Mouse (Mus musculus) MEL (cell line): ENCODE results near the gene Krtdap. TPM values are rescaled to one million over a fixed set of nuclear protein-coding genes. Genes with fewer than 3 reads are reported as not detected.
A peak's percentile ranks its signal among the peaks of the same experiment; 100 is the strongest.

ENCODE experiments used
- DNase-seq: peaks from one replicate; pipeline ENCODE4 v3.0.0; 2011; ENCODE audit warnings: low read depth, low spot score
- H3K27ac ChIP-seq: 2 replicates; pipeline ENCODE4 v1.5.1; 2012; ENCODE audit warnings: low read depth, mild to moderate bottlenecking, control low read depth, low read length, moderate library complexity; ENCODE audit not compliant: control insufficient read depth
- H3K27me3 ChIP-seq, 2 experiments: fragments of 150-350 bp in 1 of 2; sonication (generic) in 1 of 2; 2 replicates each; pipeline ENCODE4 v1.6.1; 2012; ENCODE audit warnings: low read length in 2 of 2, mild to moderate bottlenecking in 2 of 2, improper control_type of control experiment in 1 of 2, moderate library complexity in 1 of 2; ENCODE audit not compliant: insufficient read depth in 2 of 2, control insufficient read depth in 1 of 2
- H3K36me3 ChIP-seq, 2 experiments: 2 replicates each; pipeline ENCODE4 v1.6.1; 2012 to 2014; ENCODE audit warnings: low read length in 2 of 2, improper control_type of control experiment in 1 of 2, inconsistent platforms in 1 of 2, mild to moderate bottlenecking in 1 of 2; ENCODE audit not compliant: insufficient read depth in 2 of 2, control insufficient read depth in 1 of 2
- H3K4me1 ChIP-seq, 2 experiments: fragments of 150-350 bp in 1 of 2; sonication (generic) in 1 of 2; 2 replicates each; pipeline ENCODE4 v1.6.1; 2012; ENCODE audit warnings: low read length in 2 of 2, improper control_type of control experiment in 1 of 2, mild to moderate bottlenecking in 1 of 2; ENCODE audit not compliant: insufficient read depth in 2 of 2, control insufficient read depth in 1 of 2
- H3K4me3 ChIP-seq, 2 experiments: fragments of 150-350 bp in 1 of 2; sonication (generic) in 1 of 2; 2 replicates each; pipeline ENCODE4 v1.5.1; 2012; ENCODE audit warnings: low read depth in 2 of 2, low read length in 2 of 2, mild to moderate bottlenecking in 2 of 2, moderate library complexity in 2 of 2, control low read depth in 1 of 2, improper control_type of control experiment in 1 of 2; ENCODE audit not compliant: control insufficient read depth in 1 of 2, insufficient read depth in 1 of 2
- H3K79me2 ChIP-seq: 2 replicates; pipeline ENCODE4 v1.6.1; 2012; ENCODE audit warnings: mild to moderate bottlenecking, low read length, moderate library complexity; ENCODE audit not compliant: control insufficient read depth, poor library complexity, insufficient read depth
- H3K9ac ChIP-seq: 2 replicates; pipeline ENCODE4 v1.6.1; 2012; ENCODE audit warnings: low read depth, mild to moderate bottlenecking, control low read depth, low read length, moderate library complexity; ENCODE audit not compliant: control insufficient read depth, poor library complexity, severe bottlenecking
- H3K9me3 ChIP-seq: fragments of 150-350 bp; sonication (generic); replicated peaks from 2 replicates; pipeline ENCODE4 v1.6.1; 2012; ENCODE audit warnings: mild to moderate bottlenecking, low read length, improper control_type of control experiment, moderate library complexity; ENCODE audit not compliant: insufficient read depth
- CTCF ChIP-seq, 3 experiments: IDR thresholded peaks in 2 of 3; conservative IDR thresholded peaks in 1 of 3; 2 replicates each; pipeline ENCODE4 v1.5.1; 2011 to 2012; ENCODE audit warnings: low read length in 3 of 3, low read depth in 2 of 3, mild to moderate bottlenecking in 2 of 3, improper control_type of control experiment in 1 of 3, inconsistent platforms in 1 of 3, mixed read lengths in 1 of 3, moderate library complexity in 1 of 3; ENCODE audit not compliant: control insufficient read depth in 1 of 3, insufficient read depth in 1 of 3, poor library complexity in 1 of 3, severe bottlenecking in 1 of 3
- ELF1 ChIP-seq: IDR thresholded peaks from 2 replicates; pipeline ENCODE4 v1.6.1; 2014; ENCODE audit warnings: low read depth, mild to moderate bottlenecking, inconsistent platforms, low read length, improper control_type of control experiment, moderate library complexity
- EP300 ChIP-seq, 2 experiments: IDR thresholded peaks; 2 replicates each; pipeline ENCODE4 v1.6.1; 2011; ENCODE audit warnings: improper control_type of control experiment in 2 of 2, low read length in 2 of 2, low read depth in 1 of 2, mild to moderate bottlenecking in 1 of 2
- GABPA ChIP-seq: IDR thresholded peaks from 2 replicates; pipeline ENCODE4 v1.6.1; 2012; ENCODE audit warnings: low read depth, mild to moderate bottlenecking, inconsistent platforms, low read length, improper control_type of control experiment, moderate library complexity
- GATA1 ChIP-seq: IDR thresholded peaks from 2 replicates; pipeline ENCODE4 v1.6.1; 2011; ENCODE audit warnings: low read depth, low read length, improper control_type of control experiment
- MEF2A ChIP-seq: IDR thresholded peaks from 2 replicates; pipeline ENCODE4 v1.6.1; 2014; ENCODE audit warnings: low read depth, mild to moderate bottlenecking, inconsistent platforms, low read length, improper control_type of control experiment; ENCODE audit not compliant: poor library complexity, insufficient replicate concordance, severe bottlenecking; ENCODE audit errors: extremely low read depth
- MYB ChIP-seq: IDR thresholded peaks from 2 replicates; pipeline ENCODE4 v1.6.1; 2011; ENCODE audit warnings: mild to moderate bottlenecking, low read depth, low read length, improper control_type of control experiment
- MYC ChIP-seq: IDR thresholded peaks from 2 replicates; pipeline ENCODE4 v1.6.1; 2011; ENCODE audit warnings: low read depth, mild to moderate bottlenecking, low read length, improper control_type of control experiment, moderate library complexity
- TAL1 ChIP-seq: IDR thresholded peaks from 2 replicates; pipeline ENCODE4 v1.6.1; 2012; ENCODE audit warnings: mild to moderate bottlenecking, inconsistent platforms, low read length, moderate library complexity, mixed read lengths
- TCF12 ChIP-seq: IDR thresholded peaks from 2 replicates; pipeline ENCODE4 v1.6.1; 2014; ENCODE audit warnings: low read depth, mild to moderate bottlenecking, inconsistent platforms, low read length, improper control_type of control experiment, moderate library complexity
- USF1 ChIP-seq: IDR thresholded peaks from 2 replicates; pipeline ENCODE4 v1.6.1; 2014; ENCODE audit warnings: low read depth, mild to moderate bottlenecking, inconsistent platforms, low read length, improper control_type of control experiment, moderate library complexity
- USF2 ChIP-seq, 2 experiments: IDR thresholded peaks; 2 replicates each; pipeline ENCODE4 v1.6.1; 2011 to 2012; ENCODE audit warnings: improper control_type of control experiment in 2 of 2, low read length in 2 of 2, borderline replicate concordance in 1 of 2, inconsistent platforms in 1 of 2, low read depth in 1 of 2, mild to moderate bottlenecking in 1 of 2; ENCODE audit not compliant: insufficient read depth in 1 of 2
- ZC3H11A ChIP-seq: IDR thresholded peaks from 2 replicates; pipeline ENCODE4 v1.6.1; 2012; ENCODE audit warnings: low read depth, mild to moderate bottlenecking, inconsistent platforms, low read length, improper control_type of control experiment
- ZMIZ1 ChIP-seq: IDR thresholded peaks from 2 replicates; pipeline ENCODE4 v1.6.1; 2012; ENCODE audit warnings: low read depth, mild to moderate bottlenecking, inconsistent platforms, low read length, improper control_type of control experiment, moderate library complexity
- ZNF384 ChIP-seq: IDR thresholded peaks from 2 replicates; pipeline ENCODE4 v1.6.1; 2012; ENCODE audit warnings: low read depth, mild to moderate bottlenecking, inconsistent platforms, low read length, improper control_type of control experiment
- polyA plus RNA-seq, 2 experiments: library from polyadenylated mRNA; stranded (reverse) in 1 of 2; unstranded in 1 of 2; fragments of >175 nt in 1 of 2; fragments of >200 nt in 1 of 2; gene quantifications; 2 replicates each; pipeline versions ENCODE4 v1.2.1 to v1.2.4; 2012; ENCODE audit warnings: low replicate concordance in 2 of 2, low read depth in 1 of 2; ENCODE audit not compliant: insufficient read length in 2 of 2, insufficient read depth in 1 of 2, missing spikeins in 1 of 2
- total RNA-seq: library from RNA; depleted of rRNA; stranded (reverse); fragments of 300-350 nt; gene quantifications from 2 replicates; pipeline ENCODE4 v1.2.3, GENCODE M21; 2012

The Krtdap gene
- total and polyA plus RNA-seq, 3 experiments, result not detected

GRCm38 (mm10) chr7:30791921-30792320, 4.2 kb downstream of the Krtdap start:
- TF ChIP-seq MEF2A, result no peak
- no peak for TF ChIP-seq TCF12
- Histone ChIP-seq H3K27me3 (peaks cover 0 to 6% of the 10 kb centered on the region in 2 experiments; a peak in 2 of 4 replicates), H3K79me2 (no peaks in the 10 kb centered on the region), H3K9ac (no peak overlapping the region), H3K4me3 (no peak overlapping the region), H3K27ac (no peak overlapping the region), H3K9me3 (no peaks in the 10 kb centered on the region), H3K36me3 (no peaks in the 10 kb centered on the region), H3K4me1 (no peaks in the 10 kb centered on the region)
- no peak for DNase-seq

- Histone ChIP-seq H3K9me3 (no peaks in the 10 kb centered on the region), H3K4me3 (no peak overlapping the region), H3K79me2 (no peaks in the 10 kb centered on the region), H3K9ac (no peak overlapping the region), H3K4me1 (no peaks in the 10 kb centered on the region), H3K27me3 (peaks cover 0 to 6% of the 10 kb centered on the region in 2 experiments; a peak in 2 of 4 replicates), H3K36me3 (no peaks in the 10 kb centered on the region), H3K27ac (no peak overlapping the region)
- DNase-seq, result peak; percentile 36
- TF ChIP-seq GABPA (no peak), USF2 (IDR thresholded peaks at IDR 0.05; ENCODE audit: borderline replicate concordance in 1 of 2, insufficient read depth in 1 of 2, low read depth in 1 of 2, low read length in 2 of 2) (no peak), MYB (no peak), CTCF (IDR thresholded peaks at IDR 0.05 in 2 of 3, conservative IDR thresholded peaks at IDR 0.05 in 1 of 3; ENCODE audit: control insufficient read depth in 1 of 3, insufficient read depth in 1 of 3, low read depth in 2 of 3, low read length in 3 of 3, poor library complexity in 1 of 3, severe bottlenecking in 1 of 3) (no peak), TAL1 (no peak), ZMIZ1 (no peak)
These were observed 7.2 kb downstream of the Krtdap start for GRCm38 (mm10) chr7:30794921-30795320.

GRCm38 (mm10) chr7:30796790-30797189, 9.1 kb downstream of the Krtdap start:
- no peaks in the 10 kb centered on the region for H3K79me2 ChIP-seq
- no peak overlapping the region for H3K27ac ChIP-seq
- H3K9ac ChIP-seq, result no peak overlapping the region
- TF ChIP-seq USF1 (no peak), ZNF384 (no peak), GATA1 (no peak), ZC3H11A (no peak), ZMIZ1 (no peak), TCF12 (no peak), ELF1 (no peak), MYC (no peak), MYB (no peak), TAL1 (no peak), EP300 (IDR thresholded peaks at IDR 0.05; ENCODE audit: low read depth in 1 of 2, low read length in 2 of 2) (no peak)
- H3K4me1 ChIP-seq, result no peaks in the 10 kb centered on the region
- no peaks in the 10 kb centered on the region for H3K9me3 ChIP-seq
- DNase-seq, result no peak
- H3K4me3 ChIP-seq, result no peak overlapping the region
- peaks cover 0 to 4% of the 10 kb centered on the region in 2 experiments; a peak in 2 of 4 replicates for H3K27me3 ChIP-seq
- H3K36me3 ChIP-seq, result no peaks in the 10 kb centered on the region
